Mouse (Mus musculus) liver, embryonic 11.5 days (tissue): Measurements from ENCODE around the gene Por. TPM values are rescaled to one million over a fixed set of nuclear protein-coding genes. Genes with fewer than 3 reads are reported as not detected.

Experiments
- ATAC-seq: fragments of 200-750 bp; cut with Nextera tagmentation; replicated peaks from 2 replicates; pipeline ENCODE4 v1.8.0; 2017; ENCODE audit warnings: moderate number of reproducible peaks, mild to moderate bottlenecking, moderate TSS enrichment, moderate library complexity; ENCODE audit not compliant: low FRiP score
- DNase-seq: peaks from one replicate; pipeline ENCODE4 v3.0.0-alpha.2; 2017; ENCODE audit warnings: low spot score
- H3K27ac ChIP-seq: fragments of 300-500 bp; sonication (generic); 2 replicates; pipeline ENCODE4 v1.5.1; 2014; ENCODE audit warnings: mild to moderate bottlenecking, low read depth, low read length, control low read depth
- H3K27me3 ChIP-seq: fragments of 300-500 bp; sonication (generic); replicated peaks from 2 replicates; pipeline ENCODE4 v1.6.1; 2014; ENCODE audit warnings: low read length, mixed read lengths; ENCODE audit not compliant: control insufficient read depth, insufficient read depth
- H3K36me3 ChIP-seq: fragments of 300-500 bp; sonication (generic); 2 replicates; pipeline ENCODE4 v1.6.1; 2014; ENCODE audit warnings: mild to moderate bottlenecking, low read length, moderate library complexity, mixed read lengths; ENCODE audit not compliant: control insufficient read depth, insufficient read depth
- H3K4me1 ChIP-seq: fragments of 300-500 bp; sonication (generic); replicated peaks from 2 replicates; pipeline ENCODE4 v1.6.1; 2014; ENCODE audit warnings: low read length, mixed read lengths; ENCODE audit not compliant: control insufficient read depth, insufficient read depth
- H3K4me2 ChIP-seq: fragments of 300-500 bp; sonication (generic); 2 replicates; pipeline ENCODE4 v1.6.1; 2014; ENCODE audit warnings: mild to moderate bottlenecking, control low read depth, moderate library complexity
- H3K4me3 ChIP-seq: fragments of 300-500 bp; sonication (generic); 2 replicates; pipeline ENCODE4 v1.5.1; 2014; ENCODE audit warnings: low read depth, low read length, control low read depth
- H3K9ac ChIP-seq: fragments of 300-500 bp; sonication (generic); 2 replicates; pipeline ENCODE4 v1.6.1; 2014; ENCODE audit warnings: low read depth, low read length, control low read depth
- H3K9me3 ChIP-seq: fragments of 300-500 bp; sonication (generic); 2 replicates; pipeline ENCODE4 v1.6.1; 2016; ENCODE audit warnings: low read length, inconsistent platforms, mixed read lengths; ENCODE audit not compliant: control insufficient read depth
- WGBS: fragments of 180-500 bp; shearing (Covaris S2); extraction: QIAGEN DNeasy Blood & Tissue Kit; methylation state at CpG from one replicate; pipeline ENCODE4 v1.1.7; 2014; 5-methylcytosine and 5-hydroxymethylcytosine counted together
- polyA plus RNA-seq: library from polyadenylated mRNA; unstranded; fragments of >200 nt; fragmentation: Nextera tagmentation; extraction: Ambion mirVana; gene quantifications from 2 replicates; pipeline ENCODE4 v1.2.1, GENCODE M21; 2014

Gene Por
- polyA plus RNA-seq, 1 experiment from 2014 or later, result 48.1 TPM

GRCm38 (mm10) chr5:135646038-135646437 is 23.8 kb upstream of the Por start:
- H3K9ac ChIP-seq, result no peak overlapping the region
- no peaks in the 10 kb centered on the region for H3K36me3 ChIP-seq
- WGBS, result 84% methylated on average over 6 of the region's 6 CpGs
- no peaks in the 10 kb centered on the region for H3K9me3 ChIP-seq
- no peak overlapping the region for H3K4me3 ChIP-seq
- H3K4me2 ChIP-seq, result no peak overlapping the region
- H3K27me3 ChIP-seq, result no peaks in the 10 kb centered on the region
- ATAC-seq (no peak), DNase-seq (no peak)
- H3K4me1 ChIP-seq, result peaks cover 15% of the 10 kb centered on the region
- H3K27ac ChIP-seq, result no peak overlapping the region

GRCm38 (mm10) chr5:135648461-135649308 is 21.1 kb upstream of the Por start:
- ATAC-seq (no peak), DNase-seq (no peak)
- WGBS, result 62% methylated on average over 9 of the region's 9 CpGs
- no peaks in the 10 kb centered on the region for H3K36me3 ChIP-seq
- H3K27me3 ChIP-seq, result no peaks in the 10 kb centered on the region
- 0 out of 2 replicates have a peak, but pooled peaks cover 10% of the 10 kb centered on the region for H3K4me1 ChIP-seq
- no peak overlapping the region for H3K4me2 ChIP-seq
- no peak overlapping the region for H3K9ac ChIP-seq
- no peak overlapping the region for H3K27ac ChIP-seq
- no peak overlapping the region for H3K4me3 ChIP-seq
- H3K9me3 ChIP-seq, result no peaks in the 10 kb centered on the region

- Histone ChIP-seq H3K9ac (no peak overlapping the region), H3K4me3 (no peak overlapping the region), H3K9me3 (no peaks in the 10 kb centered on the region), H3K27me3 (no peaks in the 10 kb centered on the region), H3K4me1 (0 out of 2 replicates have a peak, but pooled peaks cover 8% of the 10 kb centered on the region), H3K27ac (no peak overlapping the region), H3K4me2 (no peak overlapping the region), H3K36me3 (no peaks in the 10 kb centered on the region)
- 78% methylated on average over 1 of the region's 1 CpGs for WGBS
- DNase-seq (no peak), ATAC-seq (no peak)
Observed at GRCm38 (mm10) chr5:135649309-135649633, 20.6 kb upstream of the Por start.

- Histone ChIP-seq H3K9ac (no peak overlapping the region), H3K9me3 (no peaks in the 10 kb centered on the region), H3K27me3 (no peaks in the 10 kb centered on the region), H3K36me3 (no peaks in the 10 kb centered on the region), H3K4me3 (no peak overlapping the region), H3K4me1 (0 out of 2 replicates have a peak, but pooled peaks cover 8% of the 10 kb centered on the region), H3K27ac (no peak overlapping the region), H3K4me2 (no peak overlapping the region)
- DNase-seq (no peak), ATAC-seq (no peak)
- WGBS, result 78% methylated on average over 3 of the region's 3 CpGs
Observed at GRCm38 (mm10) chr5:135651536-135651935, 18.3 kb upstream of the Por start.

- no peaks in the 10 kb centered on the region for H3K36me3 ChIP-seq
- H3K9me3 ChIP-seq, result no peaks in the 10 kb centered on the region
- ATAC-seq (no peak), DNase-seq (no peak)
- H3K9ac ChIP-seq, result no peak overlapping the region
- no peak overlapping the region for H3K4me2 ChIP-seq
- H3K4me1 ChIP-seq, result peaks cover 13% of the 10 kb centered on the region
- WGBS, result 82% methylated on average over 2 of the region's 2 CpGs
- H3K27me3 ChIP-seq, result no peaks in the 10 kb centered on the region
- no peak overlapping the region for H3K4me3 ChIP-seq
- no peak overlapping the region for H3K27ac ChIP-seq
Observed at GRCm38 (mm10) chr5:135653209-135653608, 16.6 kb upstream of the Por start.

GRCm38 (mm10) chr5:135656046-135656445 is 13.8 kb upstream of the Por start:
- ATAC-seq (no peak), DNase-seq (no peak)
- Histone ChIP-seq H3K9me3 (no peaks in the 10 kb centered on the region), H3K4me2 (no peak overlapping the region), H3K4me1 (peaks cover 10% of the 10 kb centered on the region), H3K4me3 (no peak overlapping the region), H3K27ac (no peak overlapping the region), H3K9ac (no peak overlapping the region), H3K27me3 (no peaks in the 10 kb centered on the region), H3K36me3 (no peaks in the 10 kb centered on the region)
- 70% methylated on average over 5 of the region's 5 CpGs for WGBS

- H3K4me1 ChIP-seq, result peaks cover 10% of the 10 kb centered on the region
- no peaks in the 10 kb centered on the region for H3K36me3 ChIP-seq
- no peak for ATAC-seq
- no peak for DNase-seq
- no peaks in the 10 kb centered on the region for H3K27me3 ChIP-seq
- H3K4me3 ChIP-seq, result no peak overlapping the region
- H3K4me2 ChIP-seq, result no peak overlapping the region; the same call in 1 of the 2 replicates
- H3K27ac ChIP-seq, result no peak overlapping the region
- no peak overlapping the region for H3K9ac ChIP-seq
- WGBS, result 82% methylated on average over 5 of the region's 5 CpGs
- no peaks in the 10 kb centered on the region for H3K9me3 ChIP-seq
Observed at GRCm38 (mm10) chr5:135657128-135657527, 12.7 kb upstream of the Por start.

- no peaks in the 10 kb centered on the region for H3K36me3 ChIP-seq
- DNase-seq (no peak), ATAC-seq (peak; percentile 65)
- 34% methylated on average over 17 of the region's 17 CpGs for WGBS
- no peaks in the 10 kb centered on the region for H3K9me3 ChIP-seq
- H3K4me2 ChIP-seq, result peak overlapping the region; percentile 52
- H3K27ac ChIP-seq, result peak overlapping the region; percentile 48; the same call in 1 of the 2 replicates
- H3K4me3 ChIP-seq, result peak overlapping the region; percentile 16; the same call in 1 of the 2 replicates
- H3K27me3 ChIP-seq, result no peaks in the 10 kb centered on the region
- H3K4me1 ChIP-seq, result peaks cover 10% of the 10 kb centered on the region
- H3K9ac ChIP-seq, result peak overlapping the region; percentile 35; the same call in 1 of the 2 replicates
Observed at GRCm38 (mm10) chr5:135657703-135658373, 12.0 kb upstream of the Por start.
